Mouse (Mus musculus) MEL (cell line): ENCODE data around the gene Ankrd7. TPM values are rescaled to one million over a fixed set of nuclear protein-coding genes. Genes with fewer than 3 reads are reported as not detected.

Source experiments
- DNase-seq: peaks from one replicate; pipeline ENCODE4 v3.0.0; 2011; ENCODE audit warnings: low read depth, low spot score
- H3K27ac ChIP-seq: 2 replicates; pipeline ENCODE4 v1.5.1; 2012; ENCODE audit warnings: low read depth, mild to moderate bottlenecking, control low read depth, low read length, moderate library complexity; ENCODE audit not compliant: control insufficient read depth
- H3K27me3 ChIP-seq, 2 experiments: fragments of 150-350 bp in 1 of 2; sonication (generic) in 1 of 2; 2 replicates each; pipeline ENCODE4 v1.6.1; 2012; ENCODE audit warnings: low read length in 2 of 2, mild to moderate bottlenecking in 2 of 2, improper control_type of control experiment in 1 of 2, moderate library complexity in 1 of 2; ENCODE audit not compliant: insufficient read depth in 2 of 2, control insufficient read depth in 1 of 2
- H3K36me3 ChIP-seq, 2 experiments: 2 replicates each; pipeline ENCODE4 v1.6.1; 2012 to 2014; ENCODE audit warnings: low read length in 2 of 2, improper control_type of control experiment in 1 of 2, inconsistent platforms in 1 of 2, mild to moderate bottlenecking in 1 of 2; ENCODE audit not compliant: insufficient read depth in 2 of 2, control insufficient read depth in 1 of 2
- H3K4me1 ChIP-seq, 2 experiments: fragments of 150-350 bp in 1 of 2; sonication (generic) in 1 of 2; 2 replicates each; pipeline ENCODE4 v1.6.1; 2012; ENCODE audit warnings: low read length in 2 of 2, improper control_type of control experiment in 1 of 2, mild to moderate bottlenecking in 1 of 2; ENCODE audit not compliant: insufficient read depth in 2 of 2, control insufficient read depth in 1 of 2
- H3K4me3 ChIP-seq, 2 experiments: fragments of 150-350 bp in 1 of 2; sonication (generic) in 1 of 2; 2 replicates each; pipeline ENCODE4 v1.5.1; 2012; ENCODE audit warnings: low read depth in 2 of 2, low read length in 2 of 2, mild to moderate bottlenecking in 2 of 2, moderate library complexity in 2 of 2, control low read depth in 1 of 2, improper control_type of control experiment in 1 of 2; ENCODE audit not compliant: control insufficient read depth in 1 of 2, insufficient read depth in 1 of 2
- H3K79me2 ChIP-seq: 2 replicates; pipeline ENCODE4 v1.6.1; 2012; ENCODE audit warnings: mild to moderate bottlenecking, low read length, moderate library complexity; ENCODE audit not compliant: control insufficient read depth, poor library complexity, insufficient read depth
- H3K9ac ChIP-seq: 2 replicates; pipeline ENCODE4 v1.6.1; 2012; ENCODE audit warnings: low read depth, mild to moderate bottlenecking, control low read depth, low read length, moderate library complexity; ENCODE audit not compliant: control insufficient read depth, poor library complexity, severe bottlenecking
- H3K9me3 ChIP-seq: fragments of 150-350 bp; sonication (generic); replicated peaks from 2 replicates; pipeline ENCODE4 v1.6.1; 2012; ENCODE audit warnings: mild to moderate bottlenecking, low read length, improper control_type of control experiment, moderate library complexity; ENCODE audit not compliant: insufficient read depth
- BHLHE40 ChIP-seq: IDR thresholded peaks from 2 replicates; pipeline ENCODE4 v1.6.1; 2012; ENCODE audit warnings: low read depth, mild to moderate bottlenecking, inconsistent platforms, low read length, improper control_type of control experiment, borderline replicate concordance
- CHD1 ChIP-seq: IDR thresholded peaks from 2 replicates; pipeline ENCODE4 v1.6.1; 2012; ENCODE audit warnings: low read depth, mild to moderate bottlenecking, inconsistent platforms, low read length, improper control_type of control experiment
- CTCF ChIP-seq, 3 experiments: IDR thresholded peaks in 2 of 3; conservative IDR thresholded peaks in 1 of 3; 2 replicates each; pipeline ENCODE4 v1.5.1; 2011 to 2012; ENCODE audit warnings: low read length in 3 of 3, low read depth in 2 of 3, mild to moderate bottlenecking in 2 of 3, improper control_type of control experiment in 1 of 3, inconsistent platforms in 1 of 3, mixed read lengths in 1 of 3, moderate library complexity in 1 of 3; ENCODE audit not compliant: control insufficient read depth in 1 of 3, insufficient read depth in 1 of 3, poor library complexity in 1 of 3, severe bottlenecking in 1 of 3
- EP300 ChIP-seq, 2 experiments: IDR thresholded peaks; 2 replicates each; pipeline ENCODE4 v1.6.1; 2011; ENCODE audit warnings: improper control_type of control experiment in 2 of 2, low read length in 2 of 2, low read depth in 1 of 2, mild to moderate bottlenecking in 1 of 2
- GABPA ChIP-seq: IDR thresholded peaks from 2 replicates; pipeline ENCODE4 v1.6.1; 2012; ENCODE audit warnings: low read depth, mild to moderate bottlenecking, inconsistent platforms, low read length, improper control_type of control experiment, moderate library complexity
- HCFC1 ChIP-seq: IDR thresholded peaks from 2 replicates; pipeline ENCODE4 v1.6.1; 2012; ENCODE audit warnings: low read depth, mild to moderate bottlenecking, inconsistent platforms, low read length, improper control_type of control experiment, moderate library complexity
- JUND ChIP-seq: IDR thresholded peaks from 2 replicates; pipeline ENCODE4 v1.6.1; 2011; ENCODE audit warnings: low read depth, mild to moderate bottlenecking, improper control_type of control experiment, low read length
- MAFK ChIP-seq: IDR thresholded peaks from 2 replicates; pipeline ENCODE4 v1.6.1; 2011; ENCODE audit warnings: low read depth, mild to moderate bottlenecking, low read length, improper control_type of control experiment, borderline replicate concordance
- MAX ChIP-seq: IDR thresholded peaks from 2 replicates; pipeline ENCODE4 v1.6.1; 2011; ENCODE audit warnings: low read length, improper control_type of control experiment
- MAZ ChIP-seq: IDR thresholded peaks from 2 replicates; pipeline ENCODE4 v1.6.1; 2012; ENCODE audit warnings: low read depth, mild to moderate bottlenecking, inconsistent platforms, low read length, improper control_type of control experiment
- POLR2A ChIP-seq, 2 experiments: IDR thresholded peaks; 2 replicates each; pipeline ENCODE4 v1.6.1; 2011 to 2012; ENCODE audit warnings: low read length in 2 of 2, mild to moderate bottlenecking in 2 of 2, control low read depth in 1 of 2, improper control_type of control experiment in 1 of 2, low read depth in 1 of 2, moderate library complexity in 1 of 2; ENCODE audit not compliant: control insufficient read depth in 1 of 2, insufficient read depth in 1 of 2, poor library complexity in 1 of 2
- RAD21 ChIP-seq: IDR thresholded peaks from 2 replicates; pipeline ENCODE4 v1.6.1; 2011; ENCODE audit warnings: mild to moderate bottlenecking, low read depth, low read length, improper control_type of control experiment
- SIN3A ChIP-seq: IDR thresholded peaks from 2 replicates; pipeline ENCODE4 v1.6.1; 2012; ENCODE audit warnings: low read length, improper control_type of control experiment, inconsistent platforms
- TBP ChIP-seq: IDR thresholded peaks from 2 replicates; pipeline ENCODE4 v1.8.0; 2011; ENCODE audit warnings: low read depth, low read length, improper control_type of control experiment
- USF1 ChIP-seq: IDR thresholded peaks from 2 replicates; pipeline ENCODE4 v1.6.1; 2014; ENCODE audit warnings: low read depth, mild to moderate bottlenecking, inconsistent platforms, low read length, improper control_type of control experiment, moderate library complexity
- ZKSCAN1 ChIP-seq: IDR thresholded peaks from 2 replicates; pipeline ENCODE4 v1.6.1; 2012; ENCODE audit warnings: low read depth, mild to moderate bottlenecking, inconsistent platforms, low read length, improper control_type of control experiment, moderate library complexity
- ZNF384 ChIP-seq: IDR thresholded peaks from 2 replicates; pipeline ENCODE4 v1.6.1; 2012; ENCODE audit warnings: low read depth, mild to moderate bottlenecking, inconsistent platforms, low read length, improper control_type of control experiment
- polyA plus RNA-seq, 2 experiments: library from polyadenylated mRNA; stranded (reverse) in 1 of 2; unstranded in 1 of 2; fragments of >175 nt in 1 of 2; fragments of >200 nt in 1 of 2; gene quantifications; 2 replicates each; pipeline versions ENCODE4 v1.2.1 to v1.2.4; 2012; ENCODE audit warnings: low replicate concordance in 2 of 2, low read depth in 1 of 2; ENCODE audit not compliant: insufficient read length in 2 of 2, insufficient read depth in 1 of 2, missing spikeins in 1 of 2
- total RNA-seq: library from RNA; depleted of rRNA; stranded (reverse); fragments of 300-350 nt; gene quantifications from 2 replicates; pipeline ENCODE4 v1.2.3, GENCODE M21; 2012

The Ankrd7 gene
- total and polyA plus RNA-seq, 3 experiments: not detected

DNA sequence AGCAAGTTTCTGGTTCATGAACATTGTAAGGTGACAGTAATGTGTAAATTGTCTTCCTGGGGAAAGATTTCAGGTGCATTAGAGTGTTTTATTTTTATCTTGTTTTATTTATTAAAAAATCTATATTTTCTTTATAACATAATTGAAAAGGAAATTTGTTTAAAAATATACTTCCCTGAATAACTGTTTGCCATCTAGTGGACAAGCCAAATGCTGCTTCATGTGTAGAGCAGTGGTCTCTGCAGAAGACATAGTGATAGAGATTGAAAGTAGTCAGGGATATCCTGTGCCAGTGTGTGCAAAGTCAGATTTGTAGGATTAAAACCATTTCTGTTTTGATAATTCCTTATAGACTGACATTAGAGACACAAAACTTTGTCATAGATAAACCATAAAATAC lies 28.0 kb downstream of the Ankrd7 start:
- DNase-seq: no peak
- no peaks in the 10 kb centered on the region for H3K36me3 ChIP-seq
- no peaks in the 10 kb centered on the region for H3K9me3 ChIP-seq

GRCm38 (mm10) chr6:18907173-18907572 lies 41.1 kb downstream of the Ankrd7 start:
- H3K36me3 ChIP-seq: no peaks in the 10 kb centered on the region
- no peak overlapping the region for H3K9ac ChIP-seq
- no peak overlapping the region for H3K27ac ChIP-seq
- peaks cover 0 to 2% of the 10 kb centered on the region in 2 experiments; a peak in 1 of 4 replicates for H3K27me3 ChIP-seq
- H3K9me3 ChIP-seq: no peaks in the 10 kb centered on the region
- no peak overlapping the region for H3K4me3 ChIP-seq
- H3K79me2 ChIP-seq: no peaks in the 10 kb centered on the region
- no peak for TF ChIP-seq SIN3A
- TF ChIP-seq MAZ: no peak
- no peak for TF ChIP-seq MAX
- TF ChIP-seq CTCF (IDR thresholded peaks at IDR 0.05 in 2 of 3, conservative IDR thresholded peaks at IDR 0.05 in 1 of 3; ENCODE audit: control insufficient read depth in 1 of 3, insufficient read depth in 1 of 3, low read depth in 2 of 3, low read length in 3 of 3, poor library complexity in 1 of 3, severe bottlenecking in 1 of 3): peak in 1 of 3 experiments; percentile 19; a peak in 1 of 6 replicates
- peak; percentile 44 for TF ChIP-seq RAD21
- TF ChIP-seq BHLHE40: no peak
- no peak for TF ChIP-seq JUND
- no peak for TF ChIP-seq CHD1
- TF ChIP-seq GABPA: no peak
- no peak for TF ChIP-seq ZNF384
- no peak for TF ChIP-seq TBP
- no peak for TF ChIP-seq HCFC1
- no peak for TF ChIP-seq POLR2A (IDR thresholded peaks at IDR 0.05; ENCODE audit: control insufficient read depth in 1 of 2, insufficient read depth in 1 of 2, low read depth in 1 of 2, low read length in 2 of 2, poor library complexity in 1 of 2)
- TF ChIP-seq, all 39 proteins: peak for 2
- DNase-seq: no peak
- no peaks in the 10 kb centered on the region for H3K4me1 ChIP-seq

More for the DNA sequence above, 28.0 kb downstream of the Ankrd7 start:
- Histone ChIP-seq H3K27me3 (peaks cover 0 to 1% of the 10 kb centered on the region in 2 experiments; a peak in 1 of 4 replicates), H3K27ac (no peak overlapping the region), H3K79me2 (no peaks in the 10 kb centered on the region), H3K4me3 (no peak overlapping the region), H3K9ac (no peak overlapping the region), H3K4me1 (no peaks in the 10 kb centered on the region)
- TF ChIP-seq CHD1 (no peak), MAFK (no peak), USF1 (no peak), GABPA (no peak), ZNF384 (no peak), ZKSCAN1 (no peak), EP300 (IDR thresholded peaks at IDR 0.05; ENCODE audit: low read depth in 1 of 2, low read length in 2 of 2) (no peak)
